Mouse (Mus musculus): ENCODE results near the gene Hap1.

Gene Hap1

DNA sequence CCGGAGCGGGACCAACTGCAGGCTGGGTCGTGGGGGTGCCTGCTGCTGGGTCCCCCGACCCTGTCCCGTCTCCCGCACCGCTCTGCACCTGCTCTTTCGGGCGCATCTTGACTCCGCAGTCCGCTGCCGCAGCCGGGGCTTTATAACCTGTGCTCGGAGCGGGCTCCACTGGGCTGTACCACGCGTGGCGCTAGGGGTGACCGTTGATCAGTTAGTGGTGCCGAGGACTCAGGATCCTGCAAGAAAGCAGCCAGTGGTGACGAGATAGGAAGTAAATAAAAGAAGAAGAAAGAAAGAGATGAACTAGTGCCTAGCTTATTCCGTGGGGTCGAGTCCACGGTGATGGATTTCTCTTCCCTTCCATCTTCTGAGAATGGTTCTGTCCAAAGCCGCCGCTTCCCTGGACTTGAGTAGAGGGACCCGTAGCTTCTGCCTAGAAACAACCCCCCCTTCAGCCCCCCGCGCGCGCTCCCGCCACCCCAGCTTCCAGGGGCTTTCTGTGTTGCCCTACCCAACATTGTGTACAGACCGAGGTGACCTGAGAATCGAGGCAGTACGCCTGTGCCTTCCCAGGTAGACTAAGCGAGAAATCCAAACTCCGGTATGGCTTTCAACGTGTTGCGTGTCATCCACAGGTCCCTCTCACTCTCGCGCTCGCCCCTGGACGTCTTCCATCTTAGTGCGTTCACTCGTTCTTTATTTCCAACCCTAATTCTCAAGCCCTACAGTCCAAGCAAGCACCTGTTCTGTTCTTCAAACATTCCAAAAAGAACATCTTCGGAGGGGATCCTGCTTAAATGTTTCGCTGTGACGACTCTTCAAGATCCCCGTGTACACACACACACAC lies at the start of gene Hap1:
Gene Hap1 (minus strand): TSS at position 157 of the 847 bp plus-strand sequence.
- DNase-seq: peak; percentile 71

- no peak for DNase-seq
These were observed 48.6 kb upstream of the Hap1 start for GRCm38 (mm10) chr11:100404456-100405074.

DNA sequence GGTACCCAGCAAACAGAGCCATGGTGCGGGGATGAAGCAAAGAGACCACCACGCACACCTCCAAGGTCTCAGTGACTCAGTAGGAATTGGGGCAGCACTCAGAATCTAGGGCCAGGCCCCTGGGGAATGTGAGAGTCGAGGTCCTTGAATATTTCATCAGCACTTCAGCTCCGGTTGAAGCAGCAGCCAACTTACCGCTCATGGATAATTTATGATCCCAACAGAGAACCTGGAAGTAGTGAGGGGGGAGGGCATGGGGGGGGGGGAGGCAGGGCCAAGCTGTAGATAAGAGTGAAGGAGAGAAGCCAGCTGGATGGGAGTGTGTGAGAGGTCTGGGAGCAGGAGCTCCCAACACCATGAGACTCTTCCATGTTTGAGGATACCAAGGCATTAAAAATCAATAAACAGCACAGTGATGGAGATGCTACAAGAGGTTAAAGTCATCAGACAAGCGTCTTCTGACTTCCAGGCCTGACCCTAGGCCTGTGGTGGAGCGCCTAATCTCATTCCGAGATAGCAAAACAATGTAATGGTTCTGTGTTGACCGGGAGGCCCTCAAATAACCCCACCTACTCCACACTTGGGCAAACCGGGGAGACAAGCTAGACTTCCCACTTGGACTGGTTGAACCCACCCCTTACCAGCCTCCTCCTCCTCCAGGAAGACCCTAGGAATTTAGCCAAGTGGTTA lies 47.7 kb upstream of the Hap1 start:
- DNase-seq: no peak

- no peak for DNase-seq
These were observed 46.8 kb upstream of the Hap1 start for GRCm38 (mm10) chr11:100402682-100403081.

DNA sequence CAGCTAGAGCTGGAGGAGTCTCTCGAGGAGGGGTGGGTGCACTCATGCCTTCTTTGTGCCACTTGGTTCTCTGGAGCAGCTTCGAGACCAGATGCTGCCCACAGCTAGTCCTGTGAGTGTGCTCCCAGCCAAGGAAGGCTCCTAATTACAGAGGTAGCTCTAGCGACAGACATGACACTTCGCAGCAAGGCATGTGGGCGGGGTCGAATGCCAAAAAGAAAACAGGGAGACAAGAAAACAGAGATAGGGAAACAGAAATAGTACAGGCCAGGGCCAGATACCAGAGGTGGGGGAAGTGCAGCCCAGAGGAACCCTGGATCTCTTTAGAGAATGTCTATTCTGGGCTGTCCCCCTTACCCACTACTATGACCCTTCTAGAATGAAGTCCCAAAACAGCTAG lies 46.3 kb upstream of the Hap1 start:
- DNase-seq: no peak

- DNase-seq: no peak
These were observed 44.9 kb upstream of the Hap1 start for GRCm38 (mm10) chr11:100400842-100401241.

DNA sequence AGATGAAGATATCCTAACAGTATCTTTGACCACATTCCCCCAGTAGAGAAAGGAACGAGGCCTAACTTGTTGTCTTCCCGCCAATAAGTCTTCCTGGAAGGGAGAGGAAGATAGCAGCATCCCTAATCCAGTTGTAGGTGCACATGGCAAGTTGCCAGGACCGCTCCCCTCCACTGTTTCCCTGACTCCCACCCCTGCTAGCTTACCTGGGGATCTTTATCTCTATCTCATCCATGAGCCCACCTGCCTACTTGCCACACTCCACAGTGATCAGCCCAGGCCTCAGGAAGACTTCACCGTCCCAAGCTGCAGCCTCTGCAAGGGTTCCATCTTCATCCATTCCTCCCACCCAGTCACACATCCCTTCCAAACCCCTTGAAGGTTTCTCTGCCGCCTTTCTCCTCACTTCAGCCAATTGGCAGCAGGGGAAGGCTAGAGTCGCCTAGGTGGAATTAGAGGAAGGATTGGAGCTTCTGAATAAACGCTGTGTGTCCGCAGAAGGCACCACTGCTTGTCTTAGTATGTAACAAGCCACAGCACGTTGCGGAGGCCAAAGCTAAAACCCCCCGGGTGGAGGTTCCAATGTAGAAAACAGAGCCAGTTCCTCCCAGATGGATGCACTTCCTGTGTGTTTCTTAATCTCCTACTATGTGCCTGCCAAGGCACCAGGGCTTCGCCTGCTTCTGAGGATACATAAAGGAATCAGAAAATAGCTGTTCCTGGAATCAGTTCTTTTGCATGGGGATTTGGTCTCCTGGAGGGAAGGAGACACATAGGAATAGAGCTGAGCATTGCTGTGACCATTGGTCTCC lies 44.0 kb upstream of the Hap1 start:
- no peak for DNase-seq

DNA sequence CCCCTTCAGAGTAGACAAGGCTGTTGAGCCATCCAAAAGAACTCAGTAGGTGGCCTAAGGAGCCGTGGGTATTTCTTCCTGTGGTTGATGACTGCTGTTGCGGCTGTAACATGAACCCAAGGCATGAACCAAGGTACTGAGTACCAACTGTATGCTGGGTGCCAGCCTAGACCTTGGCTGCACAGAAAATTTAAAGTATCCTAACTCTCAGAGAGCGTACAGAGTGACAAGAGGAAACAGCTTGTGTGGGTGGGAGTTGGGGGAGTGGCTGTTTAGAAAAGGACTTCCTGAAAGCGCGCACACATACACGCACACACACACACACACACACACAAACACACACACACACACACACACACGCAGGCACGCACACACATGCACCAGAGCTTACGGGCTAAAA lies 43.4 kb upstream of the Hap1 start:
- no peak for DNase-seq

- no peak for DNase-seq
These were observed 42.6 kb upstream of the Hap1 start for GRCm38 (mm10) chr11:100398517-100398916.

DNA sequence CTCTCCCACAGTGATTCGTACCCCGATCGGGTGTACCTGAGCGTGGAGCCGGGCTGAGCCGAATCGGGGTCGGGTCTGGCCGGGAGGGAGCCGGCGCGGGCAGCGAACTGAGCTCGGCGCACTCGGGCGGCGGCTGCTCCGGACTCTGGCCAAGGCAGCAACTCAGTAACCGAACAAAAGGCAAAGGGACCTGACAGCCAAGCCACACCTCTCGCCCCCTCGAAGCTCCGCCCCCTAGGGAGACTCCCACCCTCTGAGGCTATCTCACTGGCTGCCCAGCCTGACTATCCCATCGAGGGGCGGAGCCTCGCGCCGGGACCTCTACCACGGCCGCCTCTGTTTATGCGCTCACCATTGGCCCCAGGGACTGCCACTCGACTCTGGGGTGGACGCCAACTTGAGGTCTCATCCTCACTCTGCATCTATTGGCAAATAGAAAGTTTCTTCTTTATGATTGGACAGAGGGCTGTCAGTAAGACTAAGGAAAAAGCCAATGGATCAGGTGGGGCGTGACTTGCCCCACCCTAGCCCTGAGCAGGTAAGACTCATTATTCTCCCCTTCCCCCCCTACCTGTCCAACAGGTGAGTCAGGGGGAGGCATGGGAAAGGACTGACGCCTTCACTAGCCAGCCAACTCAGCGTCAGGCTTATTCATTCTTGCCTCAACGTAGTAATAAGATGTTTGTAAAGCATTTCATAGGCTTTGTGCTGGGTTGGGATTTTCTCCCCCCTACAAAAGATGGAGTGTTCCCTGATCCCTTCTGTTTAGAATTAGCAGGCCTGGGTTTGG lies 41.9 kb upstream of the Hap1 start, which contains the start of gene Jup:
Gene Jup (minus strand): TSS at position 164 of the 790 bp plus-strand sequence.
- DNase-seq: peak; percentile 100

GRCm38 (mm10) chr11:100396886-100397599 lies 41.1 kb upstream of the Hap1 start:
- DNase-seq: peak; percentile 78

DNA sequence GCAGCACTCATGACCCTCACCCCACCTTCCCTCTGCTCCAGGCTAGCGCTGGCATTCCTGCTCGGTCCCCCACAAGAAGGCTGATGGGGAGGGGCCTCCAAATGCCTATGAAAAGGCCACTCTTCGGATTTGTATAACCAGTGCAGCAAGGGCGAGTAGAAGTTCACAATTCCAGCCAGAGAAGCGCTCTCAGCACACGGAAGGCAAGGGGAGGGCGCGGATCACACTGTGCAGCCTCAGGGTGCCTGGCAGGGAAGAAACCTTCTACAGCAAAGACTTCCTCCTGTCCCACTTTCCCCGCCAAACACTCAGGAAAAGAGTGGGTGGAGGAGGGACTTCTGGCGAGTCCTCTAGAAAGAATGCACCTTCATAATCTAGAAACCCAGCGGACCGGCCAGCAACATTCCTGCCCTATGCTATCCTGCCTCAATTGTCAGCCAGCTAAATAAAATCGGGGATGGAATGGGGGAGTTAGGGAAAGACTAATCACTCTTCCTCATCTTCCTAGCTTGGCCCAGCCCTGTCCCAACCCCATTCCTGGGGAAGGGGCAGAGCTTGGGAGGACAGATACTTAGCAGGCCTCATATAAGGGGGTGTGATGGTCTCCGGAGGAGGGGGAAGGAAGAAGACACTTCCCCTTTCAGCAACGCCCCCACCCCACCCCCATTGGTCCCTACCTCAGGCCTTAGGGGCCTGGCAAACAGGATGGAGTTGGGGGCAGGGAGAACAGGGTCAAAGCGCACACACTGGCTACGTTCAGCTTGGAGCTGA lies 40.1 kb upstream of the Hap1 start:
- DNase-seq: peak; percentile 69

DNA sequence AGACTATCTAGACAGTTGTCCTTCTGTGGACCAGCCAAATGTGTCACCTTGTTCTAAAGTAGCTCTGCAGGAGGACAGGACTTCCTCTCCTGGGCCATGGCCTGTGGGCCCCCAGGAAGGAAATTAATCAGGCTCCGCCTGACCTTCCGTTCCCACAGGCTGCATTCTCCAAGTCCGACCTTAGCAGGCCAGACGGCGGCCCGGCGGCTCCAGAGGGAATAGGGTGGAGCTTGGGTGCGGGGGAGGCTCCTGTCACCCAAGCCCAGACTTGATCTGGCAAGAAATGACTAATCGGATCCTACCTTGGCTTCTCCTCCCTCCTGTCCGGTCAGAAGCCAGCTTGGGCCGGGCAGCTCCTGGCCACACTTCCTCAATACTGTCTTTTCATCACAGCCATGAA lies 39.3 kb upstream of the Hap1 start:
- peak; percentile 95 for DNase-seq

DNA sequence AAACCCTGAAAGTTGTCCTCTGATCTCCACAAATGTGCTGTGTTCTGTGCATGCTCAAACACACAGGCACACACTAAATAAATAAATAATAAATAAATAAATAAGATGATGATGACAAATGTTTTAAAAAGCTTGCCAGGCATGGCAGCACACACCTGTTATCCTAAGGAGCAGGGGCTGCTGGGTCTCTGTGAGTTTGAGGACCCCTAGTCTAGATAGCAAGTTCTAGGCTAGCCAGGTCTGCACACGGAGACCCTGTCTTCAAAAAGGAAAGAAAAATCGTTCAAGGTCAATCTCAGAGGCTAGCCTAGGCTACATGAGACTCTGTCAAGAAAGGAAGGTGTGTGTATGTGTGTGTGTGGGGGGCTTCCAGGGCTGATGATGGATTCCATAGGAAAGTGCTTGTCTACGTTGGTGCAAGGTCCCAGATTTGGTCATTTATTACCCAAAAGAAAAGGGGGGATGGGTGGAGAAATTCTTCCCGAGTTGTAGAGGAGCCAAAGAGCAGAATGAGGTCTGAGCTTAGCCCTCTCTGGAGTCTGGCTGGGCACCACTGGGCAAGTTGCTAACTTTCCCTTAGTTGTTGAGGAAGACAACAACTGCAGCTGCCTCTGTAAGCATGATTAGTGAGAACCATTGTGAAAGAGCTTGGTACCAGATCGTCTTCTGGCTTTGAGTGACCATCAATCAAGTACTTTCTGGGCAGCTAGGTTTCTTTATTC lies 38.6 kb upstream of the Hap1 start:
- DNase-seq: peak; percentile 80

- no peak for DNase-seq
These were observed 37.8 kb upstream of the Hap1 start for GRCm38 (mm10) chr11:100393733-100394132.

- DNase-seq: no peak
These were observed 37.0 kb upstream of the Hap1 start for GRCm38 (mm10) chr11:100392958-100393357.

DNA sequence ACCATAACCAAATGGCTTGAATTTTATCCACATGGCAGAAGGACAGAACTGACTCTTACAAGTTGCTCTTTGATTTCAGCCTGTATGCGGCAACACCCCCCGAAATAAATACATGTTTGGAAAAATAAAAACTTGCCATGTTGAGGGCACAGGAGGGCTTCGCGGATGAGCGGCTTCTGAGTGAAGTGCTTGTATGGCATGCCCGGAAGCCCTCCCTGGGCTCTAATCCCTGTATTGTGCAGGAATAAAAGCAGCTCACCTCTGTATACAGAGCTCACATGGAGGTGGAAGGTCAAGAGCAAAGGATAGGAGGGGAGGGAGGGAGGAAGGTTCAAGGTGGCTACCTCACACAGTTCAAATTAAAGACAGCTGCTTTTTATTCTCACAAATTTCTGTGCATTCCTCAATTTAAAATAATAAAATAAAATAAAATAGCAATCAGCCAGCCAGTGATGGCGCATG lies 36.0 kb upstream of the Hap1 start:
- no peak for DNase-seq

DNA sequence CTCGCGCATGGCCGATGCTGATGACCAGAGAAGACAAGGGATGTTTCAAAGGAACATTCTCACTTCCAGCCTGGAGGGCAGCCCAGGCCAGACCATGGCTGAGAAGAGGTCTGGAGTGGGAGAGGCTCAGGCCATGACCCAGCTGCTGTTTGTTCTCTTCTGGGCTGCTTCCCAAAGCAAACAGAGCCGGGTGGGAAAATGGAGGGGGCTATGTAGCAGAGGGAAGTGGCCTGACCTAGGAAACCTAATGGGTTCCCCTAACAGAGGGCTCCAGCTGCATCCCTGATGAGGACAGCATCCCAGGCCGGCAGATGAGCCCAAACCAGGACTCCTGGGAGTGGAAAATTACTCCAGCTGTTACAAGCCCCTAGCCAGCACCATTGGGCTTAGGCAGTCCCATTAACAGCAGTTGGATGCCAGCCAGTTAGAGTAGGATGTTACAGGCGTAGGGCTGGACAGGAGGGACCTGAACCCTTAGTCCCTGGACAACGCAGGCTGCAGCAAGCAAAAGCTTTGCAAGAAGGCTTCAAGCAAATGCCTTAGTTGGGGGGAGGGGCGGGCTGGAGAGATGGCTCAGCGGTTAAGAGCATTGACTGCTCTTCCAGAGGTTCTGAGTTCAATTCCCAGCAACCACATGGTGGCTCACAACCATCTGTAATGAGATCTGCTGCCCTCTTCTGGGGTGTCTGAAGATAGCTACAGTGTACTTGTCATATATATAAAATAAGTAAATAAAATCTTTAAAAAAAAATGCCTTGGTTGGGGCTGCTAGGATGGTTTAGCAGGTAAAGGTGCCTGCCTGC lies 35.4 kb upstream of the Hap1 start:
- DNase-seq: peak; percentile 83

GRCm38 (mm10) chr11:100389931-100390445 lies 34.1 kb upstream of the Hap1 start:
- DNase-seq: peak; percentile 70
